Mouse (Mus musculus): ENCODE measurements around the gene Foxi1.

GRCm38 (mm10) chr11:34194158-34194941, 13.5 kb downstream of the Foxi1 start:
- TF ChIP-seq EP300 (IDR thresholded peaks at IDR 0.05) (no peak), CTCF (IDR thresholded peaks at IDR 0.05) (no peak)
